Mouse (Mus musculus): ENCODE results near the gene Rec8. TPM values are rescaled to one million over a fixed set of nuclear protein-coding genes. Genes with fewer than 3 reads are reported as not detected.

Rec8 gene
- polyA plus RNA-seq, 1 experiment, result not detected

GRCm38 (mm10) chr14:55640816-55641215 is 23.0 kb downstream of the Rec8 start:
- H3K4me3 ChIP-seq (ENCODE audit: insufficient read depth, poor library complexity, severe bottlenecking), result no peak overlapping the region
- no peaks in the 10 kb centered on the region for H3K27me3 ChIP-seq (ENCODE audit: control insufficient read depth, insufficient read depth, insufficient read length)
- H3K79me3 ChIP-seq (ENCODE audit: low read depth), result peaks cover 42% of the 10 kb centered on the region
- TF ChIP-seq CTCF (IDR thresholded peaks at IDR 0.05; ENCODE audit: control insufficient read depth, insufficient read depth, insufficient read length) (no peak), MYOG (IDR thresholded peaks at IDR 0.05; ENCODE audit: control insufficient read depth, extremely low read depth, insufficient read length) (no peak), MYOD1 (IDR thresholded peaks at IDR 0.05; ENCODE audit: control insufficient read depth, insufficient read length, low read depth) (no peak), FOSL1 (IDR thresholded peaks at IDR 0.05; ENCODE audit: insufficient read depth, low read length, poor library complexity, severe bottlenecking) (no peak), CEBPB (IDR thresholded peaks at IDR 0.05; ENCODE audit: low read depth) (no peak), MAX (IDR thresholded peaks at IDR 0.05) (no peak), USF1 (IDR thresholded peaks at IDR 0.05; ENCODE audit: low read depth) (no peak)
- no peak overlapping the region for H3ac ChIP-seq (ENCODE audit: control insufficient read depth, insufficient read length, low read depth)
- peaks cover 59% of the 10 kb centered on the region for H3K36me3 ChIP-seq (ENCODE audit: control insufficient read depth, insufficient read depth)
- peaks cover 65% of the 10 kb centered on the region for H3K79me2 ChIP-seq (ENCODE audit: control insufficient read depth, insufficient read depth)

- Histone ChIP-seq H3K4me3 (ENCODE audit: insufficient read depth, poor library complexity, severe bottlenecking) (no peak overlapping the region), H3K36me3 (ENCODE audit: control insufficient read depth, insufficient read depth) (peaks cover 55% of the 10 kb centered on the region), H3K79me2 (ENCODE audit: control insufficient read depth, insufficient read depth) (peaks cover 70% of the 10 kb centered on the region), H3K79me3 (ENCODE audit: low read depth) (peaks cover 44% of the 10 kb centered on the region), H3K27me3 (ENCODE audit: control insufficient read depth, insufficient read depth, insufficient read length) (no peaks in the 10 kb centered on the region), H3ac (ENCODE audit: control insufficient read depth, insufficient read length, low read depth) (no peak overlapping the region)
- TF ChIP-seq CTCF (IDR thresholded peaks at IDR 0.05; ENCODE audit: control insufficient read depth, insufficient read depth, insufficient read length) (no peak), USF1 (IDR thresholded peaks at IDR 0.05; ENCODE audit: low read depth) (no peak), MAX (IDR thresholded peaks at IDR 0.05) (no peak), FOSL1 (IDR thresholded peaks at IDR 0.05; ENCODE audit: insufficient read depth, low read length, poor library complexity, severe bottlenecking) (no peak), MYOD1 (IDR thresholded peaks at IDR 0.05; ENCODE audit: control insufficient read depth, insufficient read length, low read depth) (peak; percentile 3)
These were observed 23.5 kb downstream of the Rec8 start for GRCm38 (mm10) chr14:55641291-55641690.

GRCm38 (mm10) chr14:55642679-55643059 is 24.8 kb downstream of the Rec8 start:
- Histone ChIP-seq H3K27me3 (ENCODE audit: control insufficient read depth, insufficient read depth, insufficient read length) (no peaks in the 10 kb centered on the region), H3K79me2 (ENCODE audit: control insufficient read depth, insufficient read depth) (peaks cover 80% of the 10 kb centered on the region), H3K36me3 (ENCODE audit: control insufficient read depth, insufficient read depth) (peaks cover 41% of the 10 kb centered on the region), H3K79me3 (ENCODE audit: low read depth) (peaks cover 44% of the 10 kb centered on the region), H3ac (ENCODE audit: control insufficient read depth, insufficient read length, low read depth) (peak overlapping the region; percentile 88), H3K4me3 (ENCODE audit: insufficient read depth, poor library complexity, severe bottlenecking) (peak overlapping the region; percentile 83)
- TF ChIP-seq MAX (IDR thresholded peaks at IDR 0.05), result no peak
- TF ChIP-seq USF1 (IDR thresholded peaks at IDR 0.05; ENCODE audit: low read depth), result no peak
- no peak for TF ChIP-seq FOSL1 (IDR thresholded peaks at IDR 0.05; ENCODE audit: insufficient read depth, low read length, poor library complexity, severe bottlenecking)
- TF ChIP-seq MYOD1 (IDR thresholded peaks at IDR 0.05; ENCODE audit: control insufficient read depth, insufficient read length, low read depth), result no peak
- no peak for TF ChIP-seq CTCF (IDR thresholded peaks at IDR 0.05; ENCODE audit: control insufficient read depth, insufficient read depth, insufficient read length)
- no peak for TF ChIP-seq MYOG (IDR thresholded peaks at IDR 0.05; ENCODE audit: control insufficient read depth, extremely low read depth, insufficient read length)
- no peak for TF ChIP-seq CEBPB (IDR thresholded peaks at IDR 0.05; ENCODE audit: low read depth)

- peak; percentile 96 for TF ChIP-seq MAX (IDR thresholded peaks at IDR 0.05)
- TF ChIP-seq MYOD1 (IDR thresholded peaks at IDR 0.05; ENCODE audit: control insufficient read depth, insufficient read length, low read depth), result no peak
- no peak for TF ChIP-seq MYOG (IDR thresholded peaks at IDR 0.05; ENCODE audit: control insufficient read depth, extremely low read depth, insufficient read length)
- no peak for TF ChIP-seq CEBPB (IDR thresholded peaks at IDR 0.05; ENCODE audit: low read depth)
- Histone ChIP-seq H3K36me3 (ENCODE audit: control insufficient read depth, insufficient read depth) (peaks cover 35% of the 10 kb centered on the region), H3K79me2 (ENCODE audit: control insufficient read depth, insufficient read depth) (peaks cover 80% of the 10 kb centered on the region), H3K4me3 (ENCODE audit: insufficient read depth, poor library complexity, severe bottlenecking) (peak within 1 kb of the TSS; percentile 83), H3K79me3 (ENCODE audit: low read depth) (peaks cover 44% of the 10 kb centered on the region), H3K27me3 (ENCODE audit: control insufficient read depth, insufficient read depth, insufficient read length) (no peaks in the 10 kb centered on the region), H3ac (ENCODE audit: control insufficient read depth, insufficient read length, low read depth) (peak within 1 kb of the TSS; percentile 88)
These were observed 25.4 kb downstream of the Rec8 start, which contains the start of gene Tm9sf1 for GRCm38 (mm10) chr14:55643060-55643907. TSS of gene Tm9sf1 (minus strand) at chr14:55643806.

- H3K4me3 ChIP-seq (ENCODE audit: insufficient read depth, poor library complexity, severe bottlenecking), result peak overlapping the region; percentile 83
- peaks cover 79% of the 10 kb centered on the region for H3K79me2 ChIP-seq (ENCODE audit: control insufficient read depth, insufficient read depth)
- H3K27me3 ChIP-seq (ENCODE audit: control insufficient read depth, insufficient read depth, insufficient read length), result no peaks in the 10 kb centered on the region
- peaks cover 44% of the 10 kb centered on the region for H3K79me3 ChIP-seq (ENCODE audit: low read depth)
- peaks cover 24% of the 10 kb centered on the region for H3K36me3 ChIP-seq (ENCODE audit: control insufficient read depth, insufficient read depth)
- peak overlapping the region; percentile 70 for H3ac ChIP-seq (ENCODE audit: control insufficient read depth, insufficient read length, low read depth)
- TF ChIP-seq CEBPB (IDR thresholded peaks at IDR 0.05; ENCODE audit: low read depth) (no peak), MAX (IDR thresholded peaks at IDR 0.05) (no peak), MYOD1 (IDR thresholded peaks at IDR 0.05; ENCODE audit: control insufficient read depth, insufficient read length, low read depth) (no peak), CTCF (IDR thresholded peaks at IDR 0.05; ENCODE audit: control insufficient read depth, insufficient read depth, insufficient read length) (no peak), USF1 (IDR thresholded peaks at IDR 0.05; ENCODE audit: low read depth) (no peak), MYOG (IDR thresholded peaks at IDR 0.05; ENCODE audit: control insufficient read depth, extremely low read depth, insufficient read length) (no peak), FOSL1 (IDR thresholded peaks at IDR 0.05; ENCODE audit: insufficient read depth, low read length, poor library complexity, severe bottlenecking) (no peak)
These were observed 26.5 kb downstream of the Rec8 start for GRCm38 (mm10) chr14:55644261-55644888.
